Mouse (Mus musculus) urinary bladder, postnatal 0 days (tissue): Measurements from ENCODE around the gene Pikfyve. TPM values are rescaled to one million over a fixed set of nuclear protein-coding genes. Genes with fewer than 3 reads are reported as not detected.

Experiments used
- polyA plus RNA-seq: library from polyadenylated mRNA; unstranded; fragments of >200 nt; fragmentation: Nextera tagmentation; extraction: Ambion mirVana; gene quantifications from 2 replicates; pipeline ENCODE4 v1.2.1, GENCODE M21; 2015

Gene Pikfyve
- polyA plus RNA-seq = 5.1 and 5.8 TPM in 2 replicates

GRCm38 (mm10) chr1:65186287-65187073, at the start of gene Pikfyve, which contains the start of gene Idh1:
TSS of gene Pikfyve (plus strand) at chr1:65186683.
TSS of gene Idh1 (minus strand) at chr1:65186500.

GRCm38 (mm10) chr1:65281756-65282155, 95.3 kb downstream of the Pikfyve start, which contains the start of gene Pth2r:
TSS of gene Pth2r (plus strand) at chr1:65282056.

Other genes with a start within 250 kb of the Pikfyve start
- 2.8 and 3.8 TPM in 2 replicates for gene Plekhm3, start 229.9 kb upstream of the Pikfyve start, polyA plus RNA-seq
- gene Akr1cl, start 153.9 kb upstream of the Pikfyve start, polyA plus RNA-seq = not detected in 2 replicates
- not detected in 2 replicates for gene Cryge, start 135.5 kb upstream of the Pikfyve start, polyA plus RNA-seq
- gene Crygd, start 123.2 kb upstream of the Pikfyve start, polyA plus RNA-seq = not detected in 2 replicates
- gene Crygc, start 113.0 kb upstream of the Pikfyve start, polyA plus RNA-seq = not detected in 2 replicates
- gene Crygb, start 104.4 kb upstream of the Pikfyve start, polyA plus RNA-seq = not detected in 2 replicates
- gene Cryga, start 83.3 kb upstream of the Pikfyve start, polyA plus RNA-seq = not detected in 2 replicates
- not detected in 2 replicates for gene Gm28845, start 67.1 kb upstream of the Pikfyve start, polyA plus RNA-seq
- gene D630023F18Rik, start 63.5 kb upstream of the Pikfyve start, polyA plus RNA-seq = 0.51 and 0.71 TPM in 2 replicates
- gene Idh1, start 183 bp upstream of the Pikfyve start, polyA plus RNA-seq = 128 and 147 TPM in 2 replicates
- gene Pth2r, start 95.4 kb downstream of the Pikfyve start, polyA plus RNA-seq = not detected in 2 replicates